Mouse (Mus musculus) embryonic facial prominence, embryonic 10.5 days (tissue): ENCODE results near the gene Lhx3. TPM values are rescaled to one million over a fixed set of nuclear protein-coding genes. Genes with fewer than 3 reads are reported as not detected.

Source experiments
- DNase-seq: peaks from one replicate; pipeline ENCODE4 v3.0.0-alpha.2; 2017; ENCODE audit warnings: low spot score
- H3K27ac ChIP-seq: fragments of 300-500 bp; sonication (generic); replicated peaks from 2 replicates; pipeline ENCODE4 v1.5.1; 2016; ENCODE audit warnings: mild to moderate bottlenecking
- H3K27me3 ChIP-seq: fragments of 300-500 bp; sonication (generic); replicated peaks from 2 replicates; pipeline ENCODE4 v1.6.1; 2016; ENCODE audit warnings: low read depth, mild to moderate bottlenecking; ENCODE audit not compliant: poor library complexity, severe bottlenecking
- H3K36me3 ChIP-seq: fragments of 300-500 bp; sonication (generic); replicated peaks from 2 replicates; pipeline ENCODE4 v1.6.1; 2016; ENCODE audit warnings: mild to moderate bottlenecking, moderate library complexity
- H3K4me1 ChIP-seq: fragments of 300-500 bp; sonication (generic); 2 replicates; pipeline ENCODE4 v1.6.1; 2016
- H3K4me3 ChIP-seq: fragments of 300-500 bp; sonication (generic); 2 replicates; pipeline ENCODE4 v1.5.1; 2016; ENCODE audit warnings: mild to moderate bottlenecking, moderate library complexity
- H3K9me3 ChIP-seq: fragments of 300-500 bp; sonication (generic); 2 replicates; pipeline ENCODE4 v1.6.1; 2016; ENCODE audit warnings: mild to moderate bottlenecking
- WGBS: fragments of 180-500 bp; shearing (Covaris S2); methylation state at CpG from one replicate; pipeline ENCODE4 v1.1.7; 2016; 5-methylcytosine and 5-hydroxymethylcytosine counted together
- polyA plus RNA-seq: library from polyadenylated mRNA; unstranded; fragments of >200 nt; fragmentation: Nextera tagmentation; extraction: Ambion mirVana; gene quantifications from 2 replicates; pipeline ENCODE4 v1.2.1, GENCODE M21; 2016

Gene Lhx3
- polyA plus RNA-seq, 1 experiment from 2014 or later = 2.6 TPM

GRCm38 (mm10) chr2:26194552-26195339 is 13.3 kb downstream of the Lhx3 start:
- peaks cover 42% of the 10 kb centered on the region for H3K4me1 ChIP-seq
- no peaks in the 10 kb centered on the region for H3K9me3 ChIP-seq
- H3K36me3 ChIP-seq = no peaks in the 10 kb centered on the region
- H3K27me3 ChIP-seq = peaks cover 96% of the 10 kb centered on the region
- no peak for DNase-seq
- 31% methylated on average over 7 of the region's 7 CpGs for WGBS
- H3K4me3 ChIP-seq = no peak overlapping the region
- no peak overlapping the region for H3K27ac ChIP-seq

DNA sequence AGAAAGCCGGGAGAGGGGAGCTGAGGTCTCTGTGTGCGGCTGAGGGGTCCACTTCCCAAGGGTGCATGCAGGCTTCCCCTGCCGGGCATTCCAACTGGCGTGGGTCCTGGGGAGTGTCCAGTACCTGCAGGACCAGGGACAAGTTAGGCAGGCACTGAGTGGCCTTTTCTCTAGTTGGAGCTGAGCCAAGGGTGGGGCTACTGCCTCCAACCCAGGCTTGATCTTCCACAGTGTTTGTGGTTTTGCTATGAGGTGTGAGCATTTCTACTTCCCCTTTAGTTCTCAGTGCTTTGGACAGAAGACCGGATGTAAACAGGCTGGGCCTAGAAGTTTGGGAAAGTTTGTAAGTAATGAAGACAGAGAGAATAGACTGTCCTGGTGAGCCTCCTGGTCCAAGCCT is 19.6 kb downstream of the Lhx3 start:
- Histone ChIP-seq H3K4me1 (peaks cover 28% of the 10 kb centered on the region), H3K27me3 (peaks cover 70% of the 10 kb centered on the region), H3K4me3 (no peak overlapping the region), H3K27ac (no peak overlapping the region), H3K36me3 (no peaks in the 10 kb centered on the region), H3K9me3 (no peaks in the 10 kb centered on the region)
- DNase-seq = no peak
- 71% methylated on average over 5 of the region's 5 CpGs for WGBS

DNA sequence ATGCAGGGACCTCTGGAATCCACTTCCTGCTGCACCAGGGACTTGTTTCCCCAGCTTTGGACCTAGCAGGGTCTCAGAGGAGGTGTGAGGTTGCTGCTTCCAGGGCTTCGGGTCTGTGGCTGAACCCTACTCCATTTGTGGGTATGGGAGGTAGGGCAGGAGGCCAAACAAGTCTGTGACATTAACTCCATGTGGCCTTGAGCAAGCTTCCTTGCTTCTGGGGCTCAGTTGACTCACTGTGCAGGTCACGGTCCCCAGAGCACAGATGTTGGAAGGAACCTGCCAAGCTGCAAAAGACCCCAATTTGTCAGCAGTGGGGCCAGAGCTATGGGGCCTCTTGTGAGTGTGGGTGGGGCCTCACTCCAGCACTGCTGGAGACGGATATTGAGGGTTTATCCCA is 23.7 kb downstream of the Lhx3 start:
- 60% methylated on average over 3 of the region's 3 CpGs for WGBS
- H3K4me1 ChIP-seq = peaks cover 21% of the 10 kb centered on the region
- H3K27ac ChIP-seq = no peak overlapping the region
- no peaks in the 10 kb centered on the region for H3K36me3 ChIP-seq
- no peak for DNase-seq
- no peak overlapping the region for H3K4me3 ChIP-seq
- H3K9me3 ChIP-seq = no peaks in the 10 kb centered on the region
- H3K27me3 ChIP-seq = peaks cover 41% of the 10 kb centered on the region

DNA sequence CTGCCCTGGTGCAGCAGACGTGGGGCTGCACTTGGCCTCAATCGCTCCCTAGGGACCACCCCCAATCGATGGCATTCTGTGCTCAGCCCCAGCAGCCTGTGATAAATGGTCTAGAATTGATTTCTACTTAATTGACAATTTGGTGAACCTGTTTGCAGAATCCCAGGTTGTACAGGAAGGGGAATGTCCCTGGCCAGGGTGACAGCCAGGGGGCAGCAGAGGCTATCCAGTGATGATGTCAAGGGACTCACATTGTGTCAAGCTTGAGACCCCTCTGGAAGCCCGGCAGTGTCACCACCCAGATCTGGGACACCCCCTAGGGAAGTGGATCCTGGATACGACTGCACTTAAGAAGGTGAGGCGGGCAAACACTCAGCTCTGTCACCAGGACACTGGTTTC is 25.4 kb downstream of the Lhx3 start:
- Histone ChIP-seq H3K9me3 (no peaks in the 10 kb centered on the region), H3K27me3 (peaks cover 28% of the 10 kb centered on the region), H3K27ac (no peak overlapping the region), H3K4me1 (peaks cover 21% of the 10 kb centered on the region), H3K4me3 (no peak overlapping the region), H3K36me3 (no peaks in the 10 kb centered on the region)
- DNase-seq = peak; percentile 64
- WGBS = 14% methylated on average over 6 of the region's 6 CpGs

DNA sequence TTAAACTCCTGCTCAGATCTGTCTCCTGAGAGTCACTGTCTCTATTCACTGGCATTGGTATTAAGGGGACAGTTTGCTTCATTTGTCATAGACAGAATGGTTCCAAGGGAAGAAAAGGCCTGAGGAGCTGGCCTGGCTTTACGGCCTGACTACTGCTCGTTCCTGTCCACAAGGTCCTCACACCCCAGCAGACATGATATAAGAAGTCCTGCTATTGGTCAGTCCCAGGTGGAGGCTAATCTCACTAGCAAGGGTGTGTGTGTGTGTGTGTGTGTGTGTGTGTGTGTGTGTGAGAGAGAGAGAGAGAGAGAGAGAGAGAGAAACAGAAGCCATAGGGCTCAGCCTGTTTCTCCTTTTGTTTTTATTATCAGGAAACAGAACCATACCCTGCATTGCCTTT is 30.9 kb downstream of the Lhx3 start:
- Histone ChIP-seq H3K27me3 (peaks cover 13% of the 10 kb centered on the region), H3K4me1 (peaks cover 18% of the 10 kb centered on the region; the same call in 1 of the 2 replicates), H3K9me3 (no peaks in the 10 kb centered on the region), H3K27ac (no peak overlapping the region), H3K4me3 (no peak overlapping the region), H3K36me3 (no peaks in the 10 kb centered on the region)
- WGBS = 68% methylated on average over 2 of the region's 2 CpGs
- no peak for DNase-seq

DNA sequence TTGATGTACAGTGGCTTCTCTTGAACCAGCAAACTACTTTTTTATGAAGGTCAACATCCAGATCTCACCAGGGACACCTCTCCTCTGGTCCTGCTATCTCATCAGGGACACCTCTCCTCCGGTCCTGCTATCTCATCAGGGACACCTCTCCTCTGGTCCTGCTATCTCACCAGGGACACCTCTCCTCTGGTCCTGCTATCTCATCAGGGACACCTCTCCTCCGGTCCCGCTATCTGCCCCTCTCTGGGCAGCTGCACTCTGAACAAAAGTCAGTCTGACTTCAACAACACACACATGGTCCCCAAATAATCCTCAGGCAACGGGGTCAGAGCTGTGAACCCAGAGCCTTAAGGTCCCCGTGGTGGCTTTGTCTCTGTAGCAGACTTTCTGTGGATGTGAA is 31.4 kb downstream of the Lhx3 start:
- WGBS = 64% methylated on average over 5 of the region's 5 CpGs
- Histone ChIP-seq H3K27me3 (peaks cover 13% of the 10 kb centered on the region), H3K36me3 (no peaks in the 10 kb centered on the region), H3K27ac (no peak overlapping the region), H3K9me3 (no peaks in the 10 kb centered on the region), H3K4me3 (no peak overlapping the region), H3K4me1 (peaks cover 19% of the 10 kb centered on the region)
- no peak for DNase-seq

DNA sequence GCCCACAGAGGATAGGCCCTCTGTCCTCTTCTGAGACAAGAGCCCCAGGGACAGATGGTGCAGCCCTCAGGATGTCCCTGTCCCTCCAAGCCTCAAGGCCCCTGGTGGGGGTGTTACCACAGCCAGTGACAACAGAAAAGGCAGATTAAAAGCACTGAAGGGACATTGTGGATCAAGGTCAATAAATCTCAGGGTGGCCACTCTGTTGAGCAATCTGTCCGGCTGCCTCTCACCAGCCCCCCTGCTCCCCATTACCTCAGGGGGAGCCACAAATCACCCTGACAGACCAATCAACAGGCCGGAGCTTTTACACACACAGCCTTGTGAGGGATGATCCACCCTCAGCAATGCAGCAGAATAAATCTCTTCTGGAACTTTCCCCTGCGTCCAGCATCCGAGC is 32.9 kb downstream of the Lhx3 start:
- Histone ChIP-seq H3K27ac (no peak overlapping the region), H3K36me3 (no peaks in the 10 kb centered on the region), H3K4me3 (no peak overlapping the region), H3K9me3 (no peaks in the 10 kb centered on the region), H3K4me1 (peaks cover 32% of the 10 kb centered on the region), H3K27me3 (peaks cover 27% of the 10 kb centered on the region)
- WGBS = 54% methylated on average over 4 of the region's 4 CpGs
- DNase-seq = no peak

GRCm38 (mm10) chr2:26172166-26172565 is 35.9 kb downstream of the Lhx3 start:
- 86% methylated on average over 2 of the region's 2 CpGs for WGBS
- H3K9me3 ChIP-seq = no peaks in the 10 kb centered on the region
- no peak overlapping the region for H3K27ac ChIP-seq
- H3K4me1 ChIP-seq = peaks cover 52% of the 10 kb centered on the region
- no peak overlapping the region for H3K4me3 ChIP-seq
- no peak for DNase-seq
- peaks cover 31% of the 10 kb centered on the region for H3K27me3 ChIP-seq
- H3K36me3 ChIP-seq = no peaks in the 10 kb centered on the region

GRCm38 (mm10) chr2:26170376-26170775 is 37.7 kb downstream of the Lhx3 start:
- H3K27me3 ChIP-seq = peaks cover 22% of the 10 kb centered on the region
- no peaks in the 10 kb centered on the region for H3K9me3 ChIP-seq
- H3K4me1 ChIP-seq = peaks cover 39% of the 10 kb centered on the region
- H3K36me3 ChIP-seq = no peaks in the 10 kb centered on the region
- H3K27ac ChIP-seq = no peak overlapping the region
- 63% methylated on average over 2 of the region's 2 CpGs for WGBS
- H3K4me3 ChIP-seq = no peak overlapping the region
- DNase-seq = no peak

- Histone ChIP-seq H3K4me3 (peak overlapping the region; percentile 13; the same call in 1 of the 2 replicates), H3K27ac (no peak overlapping the region; the same call in 1 of the 2 replicates), H3K9me3 (no peaks in the 10 kb centered on the region), H3K36me3 (no peaks in the 10 kb centered on the region), H3K27me3 (peaks cover 22% of the 10 kb centered on the region), H3K4me1 (peaks cover 39% of the 10 kb centered on the region)
- WGBS = 25% methylated on average over 11 of the region's 11 CpGs
- DNase-seq = peak; percentile 39
Observed at GRCm38 (mm10) chr2:26168843-26169579, 39.1 kb downstream of the Lhx3 start.

GRCm38 (mm10) chr2:26166890-26167289 is 41.2 kb downstream of the Lhx3 start:
- H3K9me3 ChIP-seq = no peaks in the 10 kb centered on the region
- no peak for DNase-seq
- H3K4me3 ChIP-seq = no peak overlapping the region
- 83% methylated on average over 3 of the region's 3 CpGs for WGBS
- no peaks in the 10 kb centered on the region for H3K36me3 ChIP-seq
- peaks cover 22% of the 10 kb centered on the region for H3K27me3 ChIP-seq
- no peak overlapping the region for H3K27ac ChIP-seq
- peaks cover 50% of the 10 kb centered on the region for H3K4me1 ChIP-seq

DNA sequence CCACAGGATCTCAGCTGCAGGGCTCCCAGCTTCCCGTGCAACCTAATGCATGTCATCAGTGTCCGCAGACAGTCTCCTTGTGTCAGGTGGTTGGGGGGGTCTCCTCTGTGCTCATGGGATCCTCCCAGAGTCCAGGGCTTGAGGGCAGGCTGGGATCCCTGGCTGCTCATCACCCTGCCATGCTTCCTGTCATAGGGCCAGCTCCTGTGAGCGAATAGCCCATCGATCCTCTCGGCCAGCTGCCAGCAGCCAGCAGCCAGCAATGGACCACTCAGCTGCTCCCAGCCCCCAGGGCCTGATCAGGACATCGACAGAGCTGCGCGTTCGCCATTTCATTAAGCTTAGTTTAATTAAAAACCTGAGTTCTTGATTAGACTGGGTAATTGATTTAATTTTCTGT is 50.0 kb downstream of the Lhx3 start:
- 86% methylated on average over 9 of the region's 9 CpGs for WGBS
- Histone ChIP-seq H3K27ac (no peak overlapping the region), H3K4me3 (no peak overlapping the region), H3K36me3 (no peaks in the 10 kb centered on the region), H3K4me1 (peaks cover 8% of the 10 kb centered on the region), H3K9me3 (no peaks in the 10 kb centered on the region), H3K27me3 (0 out of 2 replicates have a peak, but pooled peaks cover 3% of the 10 kb centered on the region)
- DNase-seq = no peak
